Mouse (Mus musculus) liver (tissue): ENCODE measurements around the gene Mdm2.

Experiments
- DNase-seq: peaks from one replicate; pipeline ENCODE4 v3.0.0-alpha.2; 2020; ENCODE audit warnings: mixed read lengths

The Mdm2 gene

DNA sequence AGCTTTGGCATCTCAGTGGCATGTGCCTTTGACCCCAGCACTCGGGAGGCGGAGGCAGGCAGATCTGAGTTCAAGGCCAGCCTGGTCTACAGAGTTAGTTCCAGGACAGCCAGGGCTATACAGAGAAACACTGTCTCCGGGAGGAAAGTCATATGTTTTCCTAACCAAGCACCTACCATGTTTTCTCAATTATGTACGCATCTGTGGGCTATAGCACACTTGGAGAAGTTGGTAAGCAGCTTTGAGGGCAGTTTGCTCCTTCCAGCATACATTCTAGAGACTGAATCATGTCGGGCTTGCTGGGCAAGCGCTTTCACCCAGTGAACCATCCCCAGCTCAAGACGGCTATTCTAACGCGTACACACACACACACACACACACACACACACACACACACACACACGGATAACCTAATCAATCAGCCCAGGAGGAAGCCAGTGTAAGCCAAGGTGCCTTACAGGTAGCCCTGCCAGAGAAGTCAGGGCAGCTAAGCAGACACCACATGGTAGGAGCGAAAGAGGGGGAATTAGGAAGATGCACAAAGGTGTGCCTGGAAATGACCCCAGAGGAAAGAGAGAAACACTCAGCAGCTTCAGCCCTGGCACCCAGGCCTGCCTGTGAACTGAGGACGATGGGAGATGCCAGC, 29.6 kb downstream of the Mdm2 start:
- DNase-seq, result no peak

DNA sequence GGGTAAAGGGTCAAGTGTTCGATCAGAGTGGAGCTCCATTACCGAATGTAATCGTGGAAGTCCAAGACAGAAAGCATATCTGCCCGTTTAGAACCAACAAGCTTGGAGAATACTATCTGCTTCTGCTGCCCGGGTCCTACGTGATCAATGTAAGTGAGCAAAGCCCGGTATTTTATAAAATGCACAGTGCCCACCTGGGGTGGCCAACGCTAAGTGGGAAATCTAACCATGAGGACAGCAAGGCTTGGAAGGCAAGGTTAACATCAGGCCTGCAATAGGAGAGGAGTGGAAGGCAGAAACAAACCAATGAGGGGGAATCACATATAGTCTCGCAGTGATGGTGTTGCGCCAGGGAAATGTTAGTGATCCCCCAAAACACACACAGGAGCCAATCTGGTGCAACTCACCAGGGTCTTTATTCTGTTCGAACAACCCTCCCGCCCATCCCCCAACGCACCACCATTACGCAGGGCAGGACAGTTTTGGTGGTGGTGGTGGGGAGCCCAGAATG, 30.5 kb downstream of the Mdm2 start:
- DNase-seq, result no peak

DNA sequence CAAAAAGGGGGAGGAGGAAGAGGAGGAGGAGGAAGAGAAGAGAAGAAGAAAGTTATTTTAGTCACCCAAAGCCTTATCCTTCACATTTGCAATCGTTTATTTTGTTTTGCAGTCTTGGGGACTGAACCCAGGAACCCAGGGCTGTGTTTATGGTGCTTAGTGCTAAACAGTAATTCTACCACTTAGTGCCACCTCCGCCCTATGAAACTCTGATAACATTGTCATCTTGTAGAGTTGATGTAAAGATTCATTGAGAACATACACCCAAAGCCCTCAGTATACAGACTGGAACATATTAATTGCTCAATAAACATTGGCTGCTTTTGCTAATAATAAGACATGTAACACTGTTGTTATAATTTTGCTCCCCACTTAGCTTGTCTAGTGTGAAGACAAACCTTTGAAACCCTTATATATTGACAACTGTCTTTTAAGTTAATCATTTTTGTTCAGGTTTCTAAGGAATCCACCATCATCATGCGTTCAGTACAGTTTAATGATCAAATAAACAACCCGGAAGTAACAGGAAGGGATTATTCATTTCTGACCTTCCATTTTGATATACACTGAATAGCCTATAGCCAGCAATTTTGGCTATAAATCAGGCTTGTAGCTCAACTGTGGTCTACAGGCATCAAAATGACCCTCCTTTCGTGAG, 31.4 kb downstream of the Mdm2 start:
- no peak for DNase-seq

DNA sequence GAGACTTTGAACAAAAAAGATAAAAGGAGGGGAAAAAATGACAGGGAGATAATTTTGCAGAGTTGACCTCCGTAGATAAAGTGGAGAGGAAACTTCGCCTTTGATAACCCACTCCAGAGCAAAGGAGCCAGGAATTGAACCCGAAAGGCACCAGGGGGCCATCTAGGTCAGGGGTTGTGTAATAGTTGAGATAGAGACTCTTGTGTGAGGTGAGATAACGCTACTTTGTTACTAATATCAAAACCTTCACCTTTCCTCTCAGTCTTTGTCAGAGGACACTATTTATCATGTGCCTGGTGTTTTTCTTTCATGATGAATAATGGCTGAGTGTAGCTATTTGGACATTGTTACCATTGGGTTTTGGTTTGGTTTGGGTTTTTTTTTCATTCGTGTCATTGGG, 32.2 kb downstream of the Mdm2 start:
- peak; percentile 44 for DNase-seq

DNA sequence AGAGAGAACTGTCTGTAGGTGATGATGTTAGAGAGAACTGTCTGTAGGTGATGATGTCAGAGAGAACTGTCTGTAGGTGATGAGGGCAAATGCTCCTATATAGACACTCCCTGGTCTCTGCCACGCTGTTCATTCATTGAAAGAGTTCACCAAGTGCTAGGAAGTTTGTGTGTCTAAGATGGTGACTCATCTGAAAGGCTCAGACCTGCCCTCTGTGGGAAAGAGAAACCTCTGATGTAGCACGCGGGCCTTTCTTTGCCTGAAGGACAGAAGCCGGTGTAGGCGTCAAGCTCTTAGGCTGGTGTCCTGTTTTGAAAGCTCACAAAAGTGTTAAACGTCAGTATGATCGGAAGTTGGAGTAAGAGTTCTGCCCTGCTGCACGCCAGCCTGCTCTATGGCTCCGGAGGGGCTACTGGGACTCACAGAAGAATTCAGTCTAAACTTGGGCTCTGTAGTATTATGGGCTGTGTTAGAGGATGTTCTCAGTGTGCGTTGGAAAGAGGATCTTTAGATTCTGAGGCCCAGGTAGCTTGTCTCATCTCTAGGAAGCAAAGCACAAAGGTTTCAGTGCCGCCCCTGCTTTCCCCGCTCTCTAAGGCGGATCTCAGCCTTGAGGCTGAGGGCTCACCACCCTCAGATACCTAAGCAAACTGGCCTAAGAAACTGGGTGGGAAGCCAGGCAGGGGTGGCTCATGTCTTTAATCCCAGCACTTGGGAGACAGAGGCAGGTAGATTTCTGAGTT, 32.9 kb downstream of the Mdm2 start:
- no peak for DNase-seq

DNA sequence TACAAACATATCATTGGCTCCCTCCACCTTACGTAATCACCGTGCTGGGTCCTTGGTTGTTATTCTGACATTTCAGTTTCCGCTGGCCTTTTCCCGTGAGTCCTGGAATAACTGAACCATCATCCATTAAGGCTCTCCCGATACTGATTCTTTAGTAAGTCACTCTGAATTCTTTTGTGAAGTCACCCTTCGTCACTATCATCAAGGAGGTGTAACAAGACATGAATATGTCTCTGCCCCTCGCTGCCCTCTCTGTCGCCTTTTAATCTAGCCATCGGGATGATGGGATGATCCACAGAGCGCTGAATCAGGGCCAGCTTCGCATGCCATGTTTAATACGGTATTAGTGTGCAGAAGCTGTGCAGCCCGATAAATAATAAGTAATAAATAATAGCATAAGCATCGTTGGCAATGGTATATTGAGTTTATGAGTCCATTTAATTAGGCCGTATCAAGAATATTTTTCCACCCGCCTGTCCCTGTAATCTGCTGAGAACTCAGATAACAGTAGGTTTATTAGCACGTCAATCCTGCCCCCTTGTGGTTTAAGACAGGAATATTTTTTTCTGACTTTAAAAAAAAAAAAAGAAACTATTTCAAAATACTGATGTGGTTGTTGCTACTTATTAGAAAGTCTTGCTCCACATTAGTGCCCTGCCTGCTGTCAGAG, 33.8 kb downstream of the Mdm2 start:
- DNase-seq, result no peak

DNA sequence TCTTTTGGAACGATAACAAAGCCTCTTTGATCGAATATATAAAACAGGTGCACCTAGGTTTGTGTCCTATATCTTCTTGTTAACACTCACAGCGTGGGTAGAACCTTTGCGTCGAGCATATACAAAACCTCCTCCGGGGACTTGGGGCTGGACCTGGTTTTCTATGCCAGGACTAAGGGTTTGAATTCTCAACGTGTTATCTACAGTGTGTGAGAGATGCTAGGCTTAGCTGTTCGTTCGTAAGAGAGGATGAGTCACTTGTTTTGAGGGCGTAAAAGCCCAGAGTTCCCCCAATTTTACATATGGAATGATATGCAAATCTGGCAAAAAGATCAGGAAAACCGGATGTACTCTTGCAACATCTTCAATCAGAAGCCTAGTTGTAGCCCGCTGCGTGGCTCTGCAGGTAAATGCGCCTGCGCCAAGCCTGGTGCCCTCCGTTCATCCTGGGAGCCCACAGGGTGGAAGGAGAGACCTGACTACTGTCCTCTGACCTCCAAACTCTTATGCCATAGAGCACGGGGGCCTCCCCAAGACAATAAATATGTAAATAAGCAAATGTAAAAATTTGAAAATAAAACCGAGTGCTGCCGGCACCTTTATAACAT, 34.4 kb downstream of the Mdm2 start:
- no peak for DNase-seq

DNA sequence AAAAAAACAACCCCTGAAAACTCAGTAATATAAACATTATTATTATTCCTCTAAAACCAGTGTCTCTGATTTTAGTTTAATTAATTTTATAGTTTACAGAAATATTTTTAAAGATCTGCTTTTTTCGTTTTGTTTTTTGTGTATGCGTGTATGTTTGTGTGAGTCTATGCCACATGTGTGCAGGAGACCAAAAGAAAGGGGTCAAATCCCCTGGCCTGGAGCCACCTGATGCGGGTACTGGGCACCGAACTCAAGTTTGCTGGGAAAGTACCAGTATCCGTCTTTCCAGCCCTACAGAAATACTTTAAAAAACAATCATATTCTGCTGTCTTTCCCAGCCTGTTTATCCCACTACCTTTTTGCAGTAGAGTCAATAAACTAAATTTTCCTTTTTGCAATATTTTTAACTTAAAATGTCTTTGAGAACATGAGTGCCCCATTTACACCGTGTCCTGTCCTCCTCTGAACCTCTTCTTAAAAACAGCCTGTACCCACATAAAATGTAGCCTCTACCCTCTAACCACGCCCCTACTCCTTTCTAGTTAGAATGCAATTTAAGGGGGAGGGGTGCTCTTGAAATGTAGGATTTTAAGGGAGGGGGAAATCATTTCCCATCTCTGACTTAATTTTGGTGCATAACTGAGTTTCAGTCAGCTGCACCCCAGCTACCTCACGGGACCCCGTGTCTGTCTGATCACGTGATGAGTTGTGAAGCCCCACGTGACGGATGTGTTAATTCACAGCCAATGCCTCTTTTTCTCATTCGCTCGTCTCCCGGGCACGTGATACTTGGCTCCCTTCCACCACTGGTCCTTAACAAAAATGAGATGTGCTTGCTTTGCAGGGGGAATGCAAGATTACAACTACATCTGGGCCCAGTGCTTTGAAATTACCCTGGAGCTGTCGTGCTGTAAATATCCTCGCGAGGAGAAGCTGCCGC, 35.2 kb downstream of the Mdm2 start:
- peak; percentile 37 for DNase-seq

DNA sequence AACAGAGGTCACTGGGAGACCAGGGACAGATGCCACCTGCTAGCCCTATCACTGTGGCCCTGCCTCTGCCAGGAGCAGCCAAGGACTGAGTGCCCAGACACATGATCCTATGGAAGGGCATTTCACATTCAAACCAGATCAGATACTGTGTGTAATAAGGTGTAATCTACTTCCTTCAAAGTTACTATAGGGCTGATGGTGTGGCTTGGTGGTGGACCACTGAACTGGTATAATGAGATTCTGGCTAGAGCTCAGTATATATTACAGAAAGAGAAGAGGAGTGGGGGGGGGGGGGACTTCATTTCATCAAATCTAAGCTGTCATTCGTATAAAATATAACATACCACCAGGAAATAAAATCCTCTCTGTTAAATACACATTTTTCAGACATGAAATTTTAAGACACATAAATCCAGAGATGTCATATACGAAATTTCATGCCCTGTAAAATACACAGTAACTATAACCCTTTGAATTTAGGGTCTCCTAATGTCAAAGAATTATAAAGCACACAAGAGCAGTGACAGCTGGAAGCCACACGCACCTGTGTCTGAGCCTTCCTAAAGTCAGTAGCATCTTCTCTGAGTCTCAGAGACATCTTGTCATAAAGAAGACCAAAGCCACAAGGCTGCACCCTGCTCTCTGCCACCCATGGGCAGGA, 36.1 kb downstream of the Mdm2 start:
- DNase-seq, result no peak

DNA sequence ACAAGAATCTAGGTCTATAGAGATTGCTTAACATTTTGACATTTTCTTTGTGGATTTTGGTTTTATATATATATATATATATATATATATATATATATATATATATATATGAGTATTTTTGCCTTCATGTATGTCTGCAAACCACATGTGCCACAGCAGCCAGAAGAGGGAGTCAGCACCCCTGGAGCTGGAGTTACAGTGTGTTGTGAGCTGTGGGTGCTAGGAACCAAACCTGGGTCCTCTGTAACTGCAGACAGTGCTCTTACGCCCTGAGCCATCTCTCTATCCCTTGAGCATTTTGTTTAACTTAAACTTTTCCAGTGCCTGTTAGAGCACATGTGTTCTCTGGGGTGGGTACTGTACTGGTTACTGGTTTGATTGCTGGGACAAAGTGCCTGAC, 36.6 kb downstream of the Mdm2 start:
- DNase-seq, result no peak

DNA sequence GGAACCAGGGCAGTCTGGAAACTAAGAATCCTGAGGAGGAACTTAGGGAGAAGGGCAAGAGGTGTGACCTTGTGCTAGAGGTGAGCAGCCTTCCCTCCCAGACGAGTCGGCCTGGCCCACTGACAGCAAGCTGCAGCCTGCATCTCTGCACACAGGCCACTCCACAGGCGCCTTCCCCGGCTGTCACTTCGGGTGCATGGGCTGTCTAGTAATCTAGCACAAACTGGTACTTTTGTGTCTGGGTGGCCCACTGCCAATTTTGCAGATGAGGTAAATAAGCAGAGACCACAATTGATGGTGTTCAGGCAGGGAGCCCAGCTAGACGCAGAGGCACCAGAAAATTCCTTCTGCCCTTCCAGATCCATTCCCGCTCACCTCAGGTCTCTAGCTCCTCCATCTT, 37.9 kb downstream of the Mdm2 start:
- no peak for DNase-seq

DNA sequence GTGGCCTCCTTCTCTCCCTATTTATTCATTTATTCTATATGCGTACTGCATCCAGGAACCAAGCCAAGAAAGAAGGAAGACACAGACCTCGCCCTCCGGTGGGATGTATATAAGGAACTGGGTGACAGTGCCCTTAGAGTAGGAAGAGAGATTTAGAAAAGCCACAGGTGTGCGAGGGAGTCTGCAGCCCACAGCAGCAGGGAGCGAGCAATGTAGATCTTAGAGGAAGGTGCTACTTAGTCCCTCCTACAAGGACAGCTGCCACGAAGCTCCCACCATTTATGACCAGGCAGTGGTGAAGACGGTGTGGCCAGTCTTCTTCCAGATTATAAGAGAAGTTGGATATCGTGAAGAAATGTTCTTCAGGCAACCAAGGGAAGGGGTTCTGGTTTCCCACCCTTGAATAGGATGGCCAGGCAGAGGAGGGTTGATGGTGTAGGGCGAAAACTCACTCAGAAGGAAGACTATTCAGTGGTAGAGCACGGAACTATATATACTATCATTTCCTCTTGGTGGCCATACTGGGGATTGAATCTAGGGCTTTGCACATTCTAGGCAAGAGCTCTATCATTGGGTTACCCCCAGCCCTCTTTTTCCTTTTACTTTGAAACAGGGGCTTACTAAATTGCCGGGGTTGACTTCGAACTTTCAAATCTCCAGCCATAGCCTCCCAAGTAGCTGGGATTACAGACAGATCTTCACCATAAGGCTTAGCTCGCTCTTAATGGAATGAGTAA, 38.5 kb downstream of the Mdm2 start:
- DNase-seq, result no peak

DNA sequence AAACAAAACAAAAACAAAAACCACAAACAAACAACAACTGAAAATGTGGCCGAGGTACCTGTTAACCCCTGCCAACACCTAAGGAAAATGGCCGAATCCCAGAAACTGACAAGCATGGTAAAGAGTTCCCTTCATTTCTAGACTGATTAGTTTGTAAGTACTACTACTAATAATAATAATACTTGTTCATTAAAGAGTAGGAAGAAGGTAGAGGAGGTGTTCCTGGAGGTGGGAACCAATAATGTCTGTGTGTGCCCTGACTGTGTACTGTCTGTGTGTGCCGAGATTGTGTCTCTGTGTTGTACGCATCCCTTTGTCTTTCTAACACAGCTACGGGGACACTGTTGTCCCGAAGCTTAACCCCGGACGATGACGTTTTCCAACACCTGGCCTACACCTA, 39.3 kb downstream of the Mdm2 start:
- DNase-seq, result no peak

DNA sequence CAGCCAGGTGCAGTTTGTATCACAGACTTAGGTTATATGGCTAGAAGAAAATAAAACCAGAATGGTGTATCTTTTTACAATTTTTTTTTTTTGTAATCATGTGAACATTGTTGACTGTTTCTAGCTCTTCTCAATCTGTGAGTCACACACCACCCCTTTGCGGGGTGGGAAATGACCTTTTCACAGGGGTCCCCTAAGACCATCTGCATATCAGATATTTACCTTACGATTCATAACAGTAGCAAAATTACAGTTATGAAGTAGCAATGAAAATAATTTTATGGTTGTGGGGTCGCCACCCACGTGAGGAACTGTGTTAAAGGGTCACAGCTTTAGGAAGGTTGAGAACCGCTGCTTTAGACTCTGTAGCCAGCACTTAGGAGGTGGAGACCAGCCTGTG, 39.8 kb downstream of the Mdm2 start:
- no peak for DNase-seq

DNA sequence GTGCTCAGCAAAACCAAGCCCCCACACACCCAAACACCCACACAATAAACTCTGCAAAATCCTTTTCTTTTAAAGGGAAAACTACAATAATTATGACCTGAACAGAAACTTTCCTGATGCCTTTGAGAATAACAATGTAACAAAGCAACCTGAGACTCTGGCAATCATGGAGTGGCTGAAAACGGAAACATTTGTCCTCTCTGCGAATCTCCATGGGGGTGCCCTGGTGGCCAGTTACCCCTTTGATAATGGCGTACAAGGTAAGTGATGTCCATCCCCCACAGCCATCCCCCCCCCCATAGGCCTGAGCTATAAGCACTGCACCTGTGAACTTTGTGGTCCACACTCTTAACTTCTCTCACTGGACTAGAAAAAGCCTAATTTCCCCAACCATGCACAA, 40.5 kb downstream of the Mdm2 start:
- no peak for DNase-seq

DNA sequence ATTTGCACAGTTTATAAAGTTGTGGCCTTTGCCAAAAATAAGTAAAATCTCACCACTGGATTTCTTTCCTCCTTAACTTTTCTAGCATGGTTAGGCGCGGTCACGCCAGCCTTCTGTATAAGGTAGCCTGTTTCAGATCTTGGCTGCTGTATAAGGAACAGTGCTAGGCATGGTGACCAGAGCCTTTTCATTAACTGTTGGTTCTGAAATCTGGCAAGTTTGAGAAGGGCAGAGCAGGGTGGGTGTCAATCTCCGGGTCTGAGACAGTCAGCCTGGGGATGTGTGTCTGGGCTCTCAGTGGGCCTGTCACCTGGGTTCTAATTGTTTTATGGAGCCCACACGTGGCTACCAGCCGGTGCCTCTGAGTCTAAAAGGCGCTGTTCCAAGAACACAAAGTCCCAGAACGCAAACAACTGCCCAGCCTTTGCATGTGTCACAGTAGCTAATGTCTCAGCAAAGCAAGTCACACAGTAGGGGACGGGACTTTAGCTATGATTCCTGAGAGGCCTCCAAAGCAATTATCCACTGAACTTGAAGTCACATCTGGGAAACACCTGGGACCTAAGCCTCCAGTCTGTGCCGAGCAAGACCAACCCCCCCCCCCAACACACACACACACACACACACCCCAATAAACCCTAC, 41.0 kb downstream of the Mdm2 start:
- no peak for DNase-seq

DNA sequence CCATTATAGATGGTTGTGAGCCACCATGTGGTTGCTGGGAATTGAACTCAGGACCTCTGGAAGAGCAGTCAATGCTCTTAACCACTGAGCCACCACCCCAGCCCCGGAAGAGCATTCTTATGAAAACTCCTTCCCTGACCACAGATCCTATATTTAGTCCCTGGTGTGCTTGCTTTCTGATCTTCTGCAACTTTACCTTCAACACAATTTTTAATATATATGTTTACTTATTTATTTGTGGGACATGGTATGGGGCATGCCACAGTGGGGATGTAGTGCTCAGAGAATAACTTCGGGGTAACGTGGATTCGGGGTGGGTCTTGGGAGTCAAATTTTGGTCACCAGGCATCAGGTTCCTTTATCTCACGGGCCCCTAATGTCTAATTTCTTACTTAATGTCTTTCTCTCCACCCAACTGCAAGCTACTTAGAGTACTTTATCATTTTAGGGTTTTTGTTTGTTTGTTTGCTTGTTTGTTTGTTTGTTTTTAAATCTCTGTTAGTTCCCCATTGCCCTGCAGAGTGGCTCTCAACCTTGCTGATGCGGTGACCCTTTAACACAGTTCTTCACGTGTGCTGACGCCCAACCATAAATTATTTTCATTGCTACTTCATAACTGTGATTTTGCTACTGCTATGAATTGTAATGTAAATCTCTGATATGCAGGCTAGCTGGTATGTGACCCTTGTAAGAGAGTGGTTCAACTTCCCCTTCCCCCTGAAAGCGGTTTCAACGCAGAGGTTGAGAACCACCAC, 41.8 kb downstream of the Mdm2 start:
- DNase-seq, result no peak

DNA sequence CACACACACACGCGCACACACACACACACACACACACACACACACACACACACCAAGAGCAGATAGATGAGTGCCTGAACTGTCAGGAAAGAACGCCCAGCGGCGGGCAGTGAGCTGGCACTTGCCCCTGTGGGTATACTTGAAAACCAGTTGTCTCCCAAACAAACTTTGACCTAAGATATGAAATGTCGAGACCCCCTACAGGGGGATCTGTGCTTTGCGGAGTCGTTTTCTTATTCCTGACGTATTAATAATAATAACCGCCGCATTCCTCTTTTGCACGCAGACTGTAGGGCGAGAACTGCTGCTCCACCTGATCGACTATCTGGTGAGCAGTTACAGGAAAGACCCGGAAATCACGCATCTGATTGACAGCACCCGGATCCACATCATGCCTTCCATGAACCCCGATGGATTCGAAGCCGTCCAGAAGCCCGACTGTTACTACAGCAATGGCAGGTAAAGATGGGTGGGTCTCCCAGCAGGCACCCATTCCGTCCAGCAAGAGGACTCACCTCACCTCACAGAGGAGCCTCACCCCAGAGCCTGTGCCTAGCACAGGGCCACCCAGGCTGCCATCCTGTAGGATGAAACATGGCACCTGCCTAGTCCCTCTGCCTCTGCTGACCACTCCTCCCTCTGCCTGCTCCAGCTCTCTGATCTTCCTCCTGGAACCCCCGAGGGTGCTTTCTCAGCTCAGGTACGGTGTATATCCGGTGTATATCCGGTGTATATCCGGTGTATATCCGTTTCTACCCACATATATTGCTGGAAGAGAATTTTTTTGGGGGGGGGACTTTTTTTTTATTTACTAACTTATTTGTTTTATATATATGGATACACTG, 42.7 kb downstream of the Mdm2 start:
- no peak for DNase-seq
